Mouse (Mus musculus): ENCODE results near the gene Kdelr3.

The Kdelr3 gene

GRCm38 (mm10) chr15:79516171-79517096 lies at the start of gene Kdelr3:
TSS of gene Kdelr3 (plus strand) at chr15:79516411.
- no peak for DNase-seq

GRCm38 (mm10) chr15:79466601-79467286 lies 49.5 kb upstream of the Kdelr3 start:
- peak; percentile 80 for DNase-seq

- no peak for DNase-seq
Observed at GRCm38 (mm10) chr15:79469577-79469976, 46.6 kb upstream of the Kdelr3 start.

GRCm38 (mm10) chr15:79470583-79470982 lies 45.6 kb upstream of the Kdelr3 start:
- DNase-seq = no peak

GRCm38 (mm10) chr15:79471095-79471494 lies 45.1 kb upstream of the Kdelr3 start:
- DNase-seq = no peak

GRCm38 (mm10) chr15:79473042-79473441 lies 43.2 kb upstream of the Kdelr3 start:
- no peak for DNase-seq

- DNase-seq = no peak
Observed at GRCm38 (mm10) chr15:79473638-79474355, 42.4 kb upstream of the Kdelr3 start.

GRCm38 (mm10) chr15:79477227-79477626 lies 39.0 kb upstream of the Kdelr3 start:
- no peak for DNase-seq

GRCm38 (mm10) chr15:79481181-79481688 lies 35.0 kb upstream of the Kdelr3 start:
- DNase-seq = no peak

- DNase-seq = no peak
Observed at GRCm38 (mm10) chr15:79489463-79489862, 26.7 kb upstream of the Kdelr3 start.

GRCm38 (mm10) chr15:79493527-79493926 lies 22.7 kb upstream of the Kdelr3 start:
- DNase-seq = no peak

- no peak for DNase-seq
Observed at GRCm38 (mm10) chr15:79500110-79500509, 16.1 kb upstream of the Kdelr3 start.

GRCm38 (mm10) chr15:79502891-79503341 lies 13.3 kb upstream of the Kdelr3 start:
- no peak for DNase-seq

GRCm38 (mm10) chr15:79503438-79503837 lies 12.8 kb upstream of the Kdelr3 start:
- DNase-seq = no peak

GRCm38 (mm10) chr15:79504707-79505452 lies 11.3 kb upstream of the Kdelr3 start, which contains the start of gene Kcnj4:
TSS of gene Kcnj4 (minus strand) at chr15:79505241.
- DNase-seq = no peak

- no peak for DNase-seq
Observed at GRCm38 (mm10) chr15:79505616-79506283, 10.5 kb upstream of the Kdelr3 start.

GRCm38 (mm10) chr15:79506460-79506859 lies 9.8 kb upstream of the Kdelr3 start:
- DNase-seq = no peak

- no peak for DNase-seq
Observed at GRCm38 (mm10) chr15:79507055-79507828, 9.0 kb upstream of the Kdelr3 start.

GRCm38 (mm10) chr15:79509998-79510397 lies 6.2 kb upstream of the Kdelr3 start:
- no peak for DNase-seq

- no peak for DNase-seq
Observed at GRCm38 (mm10) chr15:79510425-79510824, 5.8 kb upstream of the Kdelr3 start.
